Mouse (Mus musculus) C2C12 (cell line): ENCODE data around the gene Ino80b. TPM values are rescaled to one million over a fixed set of nuclear protein-coding genes. Genes with fewer than 3 reads are reported as not detected.
A peak's percentile ranks its signal among the peaks of the same experiment; 100 is the strongest.

Experiments
- H3K27me3 ChIP-seq: one replicate; pipeline ENCODE4 v1.6.1; 2011; ENCODE audit not compliant: control insufficient read depth, insufficient read depth, insufficient read length
- H3K36me3 ChIP-seq: one replicate; pipeline ENCODE4 v1.6.1; 2011; ENCODE audit not compliant: control insufficient read depth, insufficient read depth
- H3K4me3 ChIP-seq: one replicate; pipeline ENCODE4 v1.5.1; 2011; ENCODE audit warnings: mild to moderate bottlenecking, control low read depth; ENCODE audit not compliant: poor library complexity, insufficient read depth, severe bottlenecking
- H3K79me2 ChIP-seq: one replicate; pipeline ENCODE4 v1.6.1; 2011; ENCODE audit not compliant: control insufficient read depth, insufficient read depth
- H3K79me3 ChIP-seq: one replicate; pipeline ENCODE4 v1.6.1; 2011; ENCODE audit warnings: low read depth, control low read depth
- H3ac ChIP-seq: one replicate; pipeline ENCODE3; 2011; ENCODE audit warnings: low read depth; ENCODE audit not compliant: control insufficient read depth, insufficient read length
- CEBPB ChIP-seq: IDR thresholded peaks from one replicate; pipeline ENCODE4 v1.6.1; 2011; ENCODE audit warnings: low read depth, mild to moderate bottlenecking, control low read depth, moderate library complexity
- CTCF ChIP-seq: IDR thresholded peaks from one replicate; pipeline ENCODE4 v1.5.1; 2011; ENCODE audit not compliant: control insufficient read depth, insufficient read depth, insufficient read length
- FOSL1 ChIP-seq: IDR thresholded peaks from one replicate; pipeline ENCODE4 v1.8.0; 2011; ENCODE audit warnings: mild to moderate bottlenecking, low read length; ENCODE audit not compliant: poor library complexity, insufficient read depth, severe bottlenecking
- MAX ChIP-seq: IDR thresholded peaks from one replicate; pipeline ENCODE4 v1.6.1; 2011; ENCODE audit warnings: mild to moderate bottlenecking, control low read depth
- MYOD1 ChIP-seq: IDR thresholded peaks from one replicate; pipeline ENCODE4 v1.6.1; 2011; ENCODE audit warnings: low read depth; ENCODE audit not compliant: control insufficient read depth, insufficient read length
- MYOG ChIP-seq: IDR thresholded peaks from one replicate; pipeline ENCODE4 v1.6.1; 2011; ENCODE audit not compliant: control insufficient read depth, insufficient read length; ENCODE audit errors: extremely low read depth
- USF1 ChIP-seq: IDR thresholded peaks from one replicate; pipeline ENCODE4 v1.6.1; 2011; ENCODE audit warnings: low read depth, mild to moderate bottlenecking, control low read depth, moderate library complexity
- polyA plus RNA-seq: library from polyadenylated mRNA; unstranded; fragments of >200 nt; fragmentation: generic; extraction: Trizol; gene quantifications from one replicate; pipeline ENCODE4 v1.2.1, GENCODE M21; 2012; ENCODE audit warnings: missing spikeins

Ino80b gene
- polyA plus RNA-seq, 1 experiment, result 33.6 TPM

DNA sequence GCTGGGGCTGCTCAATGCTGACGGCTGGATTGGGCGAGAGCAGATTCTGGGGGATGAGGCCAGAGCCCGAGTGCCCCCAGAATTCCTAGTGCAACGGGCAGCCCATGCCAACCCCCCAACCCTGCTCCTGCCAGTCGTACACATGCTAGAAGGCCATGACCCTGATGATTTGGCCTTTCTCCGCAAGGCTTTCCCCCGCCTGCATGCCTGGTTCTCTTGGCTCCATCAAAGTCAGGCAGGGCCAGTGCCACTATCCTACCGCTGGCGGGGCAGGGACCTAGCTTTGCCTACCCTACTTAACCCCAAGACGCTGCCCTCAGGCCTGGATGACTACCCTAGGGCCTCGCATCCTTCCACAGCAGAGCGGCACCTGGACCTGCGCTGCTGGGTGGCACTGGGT, 7.6 kb downstream of the Ino80b start:
- Histone ChIP-seq H3ac (no peak overlapping the region), H3K79me3 (peaks cover 24% of the 10 kb centered on the region), H3K27me3 (no peaks in the 10 kb centered on the region), H3K36me3 (peaks cover 28% of the 10 kb centered on the region), H3K79me2 (peaks cover 67% of the 10 kb centered on the region), H3K4me3 (no peak overlapping the region)
- TF ChIP-seq MAX (no peak), FOSL1 (no peak), USF1 (no peak), MYOD1 (no peak), CTCF (no peak), CEBPB (no peak), MYOG (no peak)

DNA sequence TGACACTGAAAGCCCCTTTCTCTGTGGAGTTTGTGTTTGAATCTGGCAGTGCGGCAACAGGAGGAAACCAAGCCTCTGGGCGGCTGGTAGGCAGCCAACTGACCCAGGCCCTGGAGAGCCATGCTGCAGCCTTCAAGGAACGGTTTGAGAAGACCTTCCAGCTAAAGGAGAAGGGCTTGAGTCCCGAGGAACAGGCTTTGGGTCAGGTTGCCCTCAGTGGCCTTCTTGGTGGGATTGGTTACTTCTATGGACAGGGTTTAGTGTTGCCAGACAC, 8.1 kb downstream of the Ino80b start:
- no peak overlapping the region for H3ac ChIP-seq
- peaks cover 28% of the 10 kb centered on the region for H3K36me3 ChIP-seq
- H3K27me3 ChIP-seq, result no peaks in the 10 kb centered on the region
- H3K79me2 ChIP-seq, result peaks cover 62% of the 10 kb centered on the region
- H3K4me3 ChIP-seq, result no peak overlapping the region
- peaks cover 24% of the 10 kb centered on the region for H3K79me3 ChIP-seq
- TF ChIP-seq MAX (no peak), FOSL1 (no peak), MYOG (no peak), USF1 (no peak), CEBPB (no peak), MYOD1 (no peak), CTCF (no peak)

DNA sequence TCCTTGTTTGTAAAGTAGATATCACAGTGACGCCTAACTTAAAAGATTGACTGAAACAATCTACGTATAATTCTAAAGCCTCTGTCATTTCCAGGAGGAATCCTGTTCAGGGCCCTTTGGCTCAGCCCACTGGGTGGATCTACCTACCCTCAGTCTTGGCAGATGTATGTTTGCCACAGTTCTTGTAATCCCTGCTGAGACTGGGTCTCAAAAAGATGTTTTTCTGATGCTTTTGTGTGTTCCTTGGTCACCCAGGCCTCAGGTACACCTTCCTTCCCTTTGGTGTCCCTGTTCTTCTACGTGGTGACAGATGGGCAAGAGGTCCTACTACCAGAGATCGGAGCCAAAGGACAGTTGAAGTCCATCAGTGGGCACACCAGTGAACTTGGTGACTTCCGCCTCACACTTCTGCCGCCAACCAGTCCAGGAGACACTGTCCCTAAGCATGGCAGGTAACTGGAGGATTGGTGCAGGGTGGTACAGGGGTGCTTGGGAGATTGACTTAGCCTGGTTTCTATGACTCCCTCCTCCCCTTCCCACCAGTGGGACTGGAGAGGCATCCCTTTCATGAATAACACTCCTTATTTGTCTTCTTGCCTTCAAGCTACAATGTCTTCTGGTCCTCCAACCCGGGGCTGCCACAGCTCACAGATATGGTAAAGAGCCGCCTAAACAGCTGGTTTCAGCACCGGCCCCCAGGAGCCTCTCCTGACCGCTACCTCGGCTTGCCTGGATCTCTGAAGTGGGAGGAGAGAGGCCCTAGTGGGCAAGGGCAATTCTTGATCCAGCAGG, 8.7 kb downstream of the Ino80b start:
- Histone ChIP-seq H3K79me2 (peaks cover 62% of the 10 kb centered on the region), H3ac (peak overlapping the region; percentile 92), H3K79me3 (peaks cover 24% of the 10 kb centered on the region), H3K4me3 (peak overlapping the region; percentile 86), H3K36me3 (peaks cover 29% of the 10 kb centered on the region), H3K27me3 (no peaks in the 10 kb centered on the region)
- TF ChIP-seq MYOD1 (no peak), USF1 (no peak), CEBPB (no peak), FOSL1 (no peak)

DNA sequence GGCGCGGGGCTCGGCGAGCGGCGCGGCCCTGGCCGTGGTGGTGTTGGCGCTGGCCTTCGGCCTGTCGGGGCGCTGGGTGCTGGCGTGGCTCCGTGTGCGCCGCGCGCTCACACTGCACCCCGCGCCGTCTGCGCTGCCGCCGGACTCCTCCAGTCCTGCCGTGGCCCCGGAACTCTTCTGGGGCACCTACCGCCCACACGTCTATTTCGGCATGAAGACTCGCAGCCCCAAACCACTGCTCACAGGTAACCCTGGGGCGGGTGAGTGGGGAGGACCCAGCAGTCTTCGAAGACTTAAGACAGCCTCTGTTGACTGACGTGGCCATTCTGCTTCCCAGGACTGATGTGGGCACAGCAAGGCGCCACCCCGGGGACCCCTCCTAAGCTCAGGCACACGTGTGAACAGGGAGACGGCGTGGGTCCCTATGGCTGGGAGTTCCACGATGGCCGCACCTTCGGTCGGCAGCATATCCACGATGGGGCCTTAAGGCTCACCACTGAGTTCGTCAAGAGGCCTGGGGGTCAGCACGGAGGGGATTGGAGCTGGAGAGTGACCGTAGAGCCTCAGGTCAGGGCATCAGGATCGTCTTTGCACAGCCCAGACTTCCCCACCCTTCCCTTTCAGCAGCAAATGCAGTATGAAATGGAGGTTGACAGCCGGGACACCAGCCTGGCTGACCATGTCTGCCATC, 9.4 kb downstream of the Ino80b start:
- Histone ChIP-seq H3K79me3 (peaks cover 24% of the 10 kb centered on the region), H3K36me3 (peaks cover 36% of the 10 kb centered on the region), H3K4me3 (peak overlapping the region; percentile 86), H3K27me3 (no peaks in the 10 kb centered on the region), H3ac (peak overlapping the region; percentile 92), H3K79me2 (peaks cover 63% of the 10 kb centered on the region)
- TF ChIP-seq MAX (no peak), CTCF (no peak), USF1 (no peak), MYOG (no peak), FOSL1 (no peak), CEBPB (no peak), MYOD1 (no peak)

DNA sequence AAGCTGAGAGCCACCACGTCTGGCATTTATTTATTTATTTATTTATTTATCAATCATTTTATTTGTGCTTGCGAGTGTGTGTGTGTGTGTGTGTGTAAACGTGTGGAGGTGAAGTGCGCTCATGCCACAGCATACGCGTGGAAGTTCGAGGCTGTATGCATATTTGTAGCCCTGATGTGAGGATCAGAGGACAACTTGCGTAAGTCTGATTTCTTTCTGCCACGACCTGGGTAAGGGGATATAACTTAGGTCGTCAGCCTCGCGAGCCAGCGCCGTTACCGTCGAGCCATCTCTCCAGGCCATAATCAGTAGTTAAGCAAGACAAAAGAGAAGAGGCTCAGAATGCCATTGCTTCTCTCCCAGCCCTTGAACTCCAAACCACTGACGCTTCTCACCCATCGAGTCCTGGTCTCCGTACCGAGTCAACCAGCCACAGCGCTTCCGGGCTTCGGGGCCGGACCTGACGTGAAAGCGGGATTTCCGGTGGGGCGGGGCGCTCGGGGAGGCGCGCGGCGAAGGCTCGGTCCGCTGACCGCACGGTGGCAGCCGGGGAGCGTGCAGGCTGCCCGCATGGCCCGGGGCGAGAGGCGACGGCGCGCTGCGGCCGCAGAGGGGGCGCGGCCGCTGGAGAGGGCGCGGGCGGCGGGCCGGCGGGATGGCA, 10.1 kb downstream of the Ino80b start, which contains the start of gene Mogs:
Mogs (plus strand) TSS at position 486 of the 661 bp plus-strand sequence.
- H3ac ChIP-seq, result peak within 1 kb of the TSS; percentile 92
- TF ChIP-seq FOSL1, result no peak
- TF ChIP-seq CTCF, result peak; percentile 91
- TF ChIP-seq USF1, result no peak
- TF ChIP-seq MYOD1, result no peak
- TF ChIP-seq MAX, result peak; percentile 74
- TF ChIP-seq CEBPB, result peak; percentile 12
- TF ChIP-seq MYOG, result no peak
- H3K4me3 ChIP-seq, result peak within 1 kb of the TSS; percentile 86
- no peaks in the 10 kb centered on the region for H3K27me3 ChIP-seq
- H3K79me3 ChIP-seq, result peaks cover 22% of the 10 kb centered on the region
- H3K36me3 ChIP-seq, result peaks cover 43% of the 10 kb centered on the region
- H3K79me2 ChIP-seq, result peaks cover 63% of the 10 kb centered on the region
